Mouse (Mus musculus): ENCODE measurements around the gene Ccdc130.

DNA sequence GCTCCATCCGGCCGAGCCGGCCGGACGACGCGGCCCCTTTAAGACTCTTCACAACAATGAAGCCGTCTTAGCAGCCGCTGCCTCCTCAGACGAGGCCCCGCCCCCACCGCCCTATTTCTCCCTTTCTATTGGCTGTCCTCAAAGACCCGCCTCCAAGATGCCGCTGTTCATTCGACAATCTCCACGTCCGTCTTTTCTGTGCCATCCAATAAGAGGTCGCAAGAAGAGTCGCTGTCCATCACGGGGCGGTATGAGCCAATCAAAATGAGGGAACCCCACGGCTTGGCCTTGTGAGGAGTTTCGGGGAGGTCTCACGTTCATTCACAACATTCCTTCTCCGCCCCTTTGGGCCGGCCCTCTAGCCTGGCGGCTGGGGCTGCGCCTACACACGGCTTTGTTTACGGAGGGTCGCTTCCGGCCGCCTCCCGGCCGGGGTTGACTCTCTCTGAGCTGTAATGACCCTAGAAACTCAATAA lies 33.1 kb downstream of the Ccdc130 start, which contains the start of gene Zswim4:
- TF ChIP-seq CTCF (IDR thresholded peaks at IDR 0.05; ENCODE audit: low read depth) (no peak), EP300 (IDR thresholded peaks at IDR 0.05; ENCODE audit: low read depth) (no peak)
